Mouse (Mus musculus) skeletal muscle tissue, adult 2 months (tissue): Measurements from ENCODE around the gene Coq2.
A peak's percentile ranks its signal among the peaks of the same experiment; 100 is the strongest.

ENCODE experiments used
- DNase-seq: peaks from one replicate; pipeline ENCODE4 v3.0.0-alpha.2; 2012; ENCODE audit warnings: low read depth, low spot score

Gene Coq2

GRCm38 (mm10) chr5:100663011-100663410, 11.9 kb downstream of the Coq2 start:
- DNase-seq = no peak

GRCm38 (mm10) chr5:100658460-100658859, 16.5 kb downstream of the Coq2 start:
- DNase-seq = no peak

GRCm38 (mm10) chr5:100656352-100656751, 18.6 kb downstream of the Coq2 start:
- DNase-seq = peak; percentile 51

- DNase-seq = no peak
These were observed 22.6 kb downstream of the Coq2 start for GRCm38 (mm10) chr5:100652327-100652726.

- no peak for DNase-seq
These were observed 23.5 kb downstream of the Coq2 start for GRCm38 (mm10) chr5:100651486-100651885.

- no peak for DNase-seq
These were observed 24.0 kb downstream of the Coq2 start for GRCm38 (mm10) chr5:100650969-100651368.

GRCm38 (mm10) chr5:100648546-100648945, 26.4 kb downstream of the Coq2 start:
- no peak for DNase-seq

- no peak for DNase-seq
These were observed 26.9 kb downstream of the Coq2 start for GRCm38 (mm10) chr5:100648046-100648445.

- no peak for DNase-seq
These were observed 28.4 kb downstream of the Coq2 start for GRCm38 (mm10) chr5:100646558-100646957.

- DNase-seq = peak; percentile 30
These were observed 30.9 kb downstream of the Coq2 start for GRCm38 (mm10) chr5:100643991-100644535.

GRCm38 (mm10) chr5:100643253-100643990, 31.5 kb downstream of the Coq2 start:
- DNase-seq = peak; percentile 33

GRCm38 (mm10) chr5:100642316-100642715, 32.6 kb downstream of the Coq2 start:
- DNase-seq = no peak

- DNase-seq = no peak
These were observed 36.5 kb downstream of the Coq2 start for GRCm38 (mm10) chr5:100638483-100638882.

GRCm38 (mm10) chr5:100636794-100637544, 38.0 kb downstream of the Coq2 start:
- DNase-seq = peak; percentile 60

- DNase-seq = no peak
These were observed 39.0 kb downstream of the Coq2 start for GRCm38 (mm10) chr5:100635908-100636307.

- no peak for DNase-seq
These were observed 40.0 kb downstream of the Coq2 start for GRCm38 (mm10) chr5:100634885-100635478.

- peak; percentile 81 for DNase-seq
These were observed 42.3 kb downstream of the Coq2 start for GRCm38 (mm10) chr5:100632540-100633129.

- no peak for DNase-seq
These were observed 46.1 kb downstream of the Coq2 start for GRCm38 (mm10) chr5:100628807-100629206.

GRCm38 (mm10) chr5:100626526-100626925, 48.4 kb downstream of the Coq2 start:
- DNase-seq = no peak

- no peak for DNase-seq
These were observed 50.1 kb downstream of the Coq2 start for GRCm38 (mm10) chr5:100624743-100625360.

GRCm38 (mm10) chr5:100622509-100623163, 52.3 kb downstream of the Coq2 start:
- no peak for DNase-seq
